Mouse (Mus musculus): ENCODE measurements around the gene Phf1.

DNA sequence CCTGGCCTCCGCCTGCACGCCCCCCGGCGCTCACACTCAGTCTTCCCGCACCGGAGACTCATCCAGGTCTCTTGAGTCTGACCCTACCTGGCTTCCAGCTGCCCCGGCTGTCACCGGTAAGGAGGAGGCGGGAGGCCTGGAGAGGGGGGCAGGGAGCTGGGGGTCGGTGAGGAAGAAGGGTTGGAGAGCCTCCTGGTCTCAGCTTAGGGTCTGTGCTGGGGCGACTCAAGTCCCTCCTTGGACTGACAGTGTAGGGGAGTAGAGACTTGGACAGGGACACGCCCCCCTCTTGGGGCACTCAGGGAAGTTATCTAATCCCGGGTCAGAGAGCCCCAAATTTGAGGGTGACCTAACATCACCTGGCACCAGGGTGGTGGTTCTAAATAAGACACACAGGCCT lies 567 bp downstream of the Phf1 start:
- no peak for TF ChIP-seq CTCF (IDR thresholded peaks at IDR 0.05; ENCODE audit: low read depth)
- no peak for TF ChIP-seq EP300 (IDR thresholded peaks at IDR 0.05; ENCODE audit: low read depth)

Data from liver, postnatal 0 days (tissue).